Mouse (Mus musculus): Measurements from ENCODE around the gene Mup14.
"Not testable (repeated sequence)": the region's sequence is repeated elsewhere in the genome, so short reads cannot be mapped to it uniquely, and the experiment has no call there.

Mup14 gene

GRCm38 (mm10) chr4:61303900-61304299, at the start of gene Mup14:
Gene Mup14, minus strand, starts transcription at chr4:61304000.
- DNase-seq (ENCODE audit: low read depth, low spot score) = not testable (repeated sequence)

GRCm38 (mm10) chr4:61338108-61338507, 34.3 kb upstream of the Mup14 start:
- DNase-seq (ENCODE audit: low read depth, low spot score) = not testable (repeated sequence)
